Mouse (Mus musculus) T-helper 1 cell (primary cell): Measurements from ENCODE around the gene Zc3h14.

Experiments used
- in situ Hi-C: fragments of 300-600 bp; cut with MboI, MseI; formaldehyde crosslinking; loops from one replicate; pipeline ENCODE4 v1.15.1; 2025; ENCODE audit warnings: high pct_unique_total_duplicates

Gene Zc3h14

GRCm38 (mm10) chr12:98835466-98835865, 88.7 kb downstream of the Zc3h14 start:
- in situ Hi-C loops = no loop called here
